Mouse (Mus musculus): ENCODE measurements at regions not wholly inside any gene's neighbourhood (a gene's known extent, or its start where the extent isn't known, plus 50 kb on each side); places are given as distances from the start of the nearest gene placed in this dataset.

- no peak for TF ChIP-seq CTCF (conservative IDR thresholded peaks at IDR 0.05 in 1 of 2, IDR thresholded peaks at IDR 0.05 in 1 of 2; ENCODE audit: low read depth in 2 of 2, low read length in 2 of 2)
- no peak for TF ChIP-seq POLR2A (IDR thresholded peaks at IDR 0.05; ENCODE audit: low read depth, low read length)
- TF ChIP-seq EP300 (IDR thresholded peaks at IDR 0.05; ENCODE audit: low read length), result no peak
- no peak for TF ChIP-seq MAFK (IDR thresholded peaks at IDR 0.05; ENCODE audit: insufficient replicate concordance, low read length)
- TF ChIP-seq JUND (conservative IDR thresholded peaks at IDR 0.05; ENCODE audit: low read depth, low read length), result no peak
- no peak for TF ChIP-seq TCF12 (IDR thresholded peaks at IDR 0.05; ENCODE audit: low read depth, low read length)
- no peak for TF ChIP-seq POLR2AphosphoS2 (IDR thresholded peaks at IDR 0.05; ENCODE audit: low read depth, low read length)
- TF ChIP-seq IRF4 (IDR thresholded peaks at IDR 0.05; ENCODE audit: low read depth, low read length), result no peak
- TF ChIP-seq USF1 (IDR thresholded peaks at IDR 0.05; ENCODE audit: low read depth, low read length), result no peak
Measured at GRCm38 (mm10) chr15:67373599-67373998, 872.9 kb upstream of the Lrrc6 start.

Measured in CH12.LX (cell line).